Mouse (Mus musculus): ENCODE results near the gene Pigl. TPM values are rescaled to one million over a fixed set of nuclear protein-coding genes. Genes with fewer than 3 reads are reported as not detected.

Gene Pigl
- polyA plus RNA-seq, 1 experiment from 2014 or later = 7.9 TPM

GRCm38 (mm10) chr11:62553633-62554032 lies 95.4 kb downstream of the Pigl start:
- no peak for ATAC-seq
- Histone ChIP-seq H3K9me3 (replicated peaks) (no peaks in the 10 kb centered on the region), H3K27ac (no peak overlapping the region), H3K4me1 (peaks cover 47% of the 10 kb centered on the region), H3K4me3 (peak overlapping the region; percentile 63), H3K27me3 (replicated peaks) (no peaks in the 10 kb centered on the region), H3K4me2 (peak overlapping the region; percentile 76), H3K9ac (peak overlapping the region; percentile 61), H3K36me3 (peaks cover 35% of the 10 kb centered on the region)
- WGBS (ENCODE audit: insufficient replicate concordance) = 77% methylated on average over 5 of the region's 5 CpGs

GRCm38 (mm10) chr11:62554163-62554855 lies 96.0 kb downstream of the Pigl start:
- Histone ChIP-seq H3K4me1 (peaks cover 40% of the 10 kb centered on the region), H3K4me2 (peak overlapping the region; percentile 76), H3K27ac (no peak overlapping the region), H3K27me3 (replicated peaks) (no peaks in the 10 kb centered on the region), H3K9ac (peak overlapping the region; percentile 61; the same call in 1 of the 2 replicates), H3K9me3 (replicated peaks) (no peaks in the 10 kb centered on the region), H3K4me3 (peak overlapping the region; percentile 63), H3K36me3 (peaks cover 35% of the 10 kb centered on the region)
- no peak for ATAC-seq
- 74% methylated on average over 5 of the region's 5 CpGs for WGBS (ENCODE audit: insufficient replicate concordance)

GRCm38 (mm10) chr11:62554934-62555517 lies 96.8 kb downstream of the Pigl start:
- H3K27ac ChIP-seq = 0 out of 2 replicates have a peak overlapping the region, but pooled peaks have one; percentile 38
- peak overlapping the region; percentile 63; the same call in 1 of the 2 replicates for H3K4me3 ChIP-seq
- ATAC-seq = no peak

DNA sequence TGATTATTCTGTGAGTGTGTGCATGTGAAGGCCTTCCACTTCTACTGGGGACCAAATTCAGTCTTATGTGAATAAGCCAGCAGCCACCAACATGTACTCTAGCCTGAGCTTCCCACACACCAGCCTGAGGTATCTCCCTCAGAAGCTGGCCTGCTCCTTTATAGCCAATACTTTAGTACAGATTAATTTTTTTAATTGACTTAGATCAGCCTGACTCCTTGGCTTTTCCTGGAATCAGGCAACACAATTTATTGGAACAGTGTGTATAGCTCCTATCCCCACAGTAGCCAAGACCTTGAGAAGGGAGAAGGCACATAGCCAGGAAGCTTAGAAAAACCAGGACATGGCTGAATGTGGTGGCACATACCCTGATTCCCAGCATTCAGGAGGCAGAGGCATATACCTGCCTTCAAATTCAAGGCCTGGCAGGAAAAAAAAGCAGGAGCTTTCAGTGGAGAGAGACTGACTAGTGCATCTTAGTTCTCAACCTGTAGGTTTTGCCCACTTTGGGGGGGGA lies 97.7 kb downstream of the Pigl start:
- Histone ChIP-seq H3K27me3 (replicated peaks) (no peaks in the 10 kb centered on the region), H3K4me3 (no peak overlapping the region), H3K27ac (no peak overlapping the region), H3K9me3 (replicated peaks) (no peaks in the 10 kb centered on the region), H3K36me3 (peaks cover 35% of the 10 kb centered on the region), H3K9ac (no peak overlapping the region), H3K4me2 (no peak overlapping the region), H3K4me1 (peaks cover 32% of the 10 kb centered on the region)
- ATAC-seq = no peak

More at GRCm38 (mm10) chr11:62554934-62555517, 96.8 kb downstream of the Pigl start:
- Histone ChIP-seq H3K4me2 (peak overlapping the region; percentile 76), H3K36me3 (peaks cover 35% of the 10 kb centered on the region), H3K27me3 (replicated peaks) (no peaks in the 10 kb centered on the region), H3K9ac (no peak overlapping the region), H3K9me3 (replicated peaks) (no peaks in the 10 kb centered on the region), H3K4me1 (peaks cover 33% of the 10 kb centered on the region)

GRCm38 (mm10) chr11:62557205-62557604 lies 98.9 kb downstream of the Pigl start:
- Histone ChIP-seq H3K9me3 (replicated peaks) (no peaks in the 10 kb centered on the region), H3K36me3 (peaks cover 35% of the 10 kb centered on the region), H3K9ac (no peak overlapping the region), H3K27me3 (replicated peaks) (no peaks in the 10 kb centered on the region; the same call in 1 of the 2 replicates), H3K4me3 (no peak overlapping the region), H3K4me2 (no peak overlapping the region), H3K4me1 (peaks cover 32% of the 10 kb centered on the region), H3K27ac (no peak overlapping the region)
- WGBS (ENCODE audit: insufficient replicate concordance) = 59% methylated on average over 5 of the region's 5 CpGs
- no peak for ATAC-seq

DNA sequence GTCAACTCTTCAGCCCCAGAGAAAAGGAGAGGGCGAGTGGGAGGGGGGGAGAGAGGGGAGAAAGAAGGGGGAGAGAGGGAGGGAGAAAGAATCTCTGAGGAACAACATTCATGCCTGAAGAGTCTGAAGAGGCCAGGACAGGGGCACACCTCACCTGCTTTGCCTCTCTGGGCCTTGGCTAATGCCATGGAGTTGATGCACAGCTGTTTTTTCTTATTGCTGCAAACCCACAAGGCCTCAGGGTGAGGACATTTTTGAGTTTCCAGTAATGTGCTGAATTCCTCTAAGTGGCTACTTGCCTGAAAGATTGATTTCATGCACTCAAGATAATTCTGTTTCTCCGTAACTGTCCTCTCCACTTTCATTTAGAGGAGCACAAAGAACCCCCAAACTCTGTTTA lies 99.9 kb downstream of the Pigl start:
- Histone ChIP-seq H3K9ac (no peak overlapping the region), H3K36me3 (peaks cover 29% of the 10 kb centered on the region), H3K4me3 (no peak overlapping the region), H3K4me1 (peaks cover 30% of the 10 kb centered on the region), H3K27ac (no peak overlapping the region), H3K9me3 (replicated peaks) (no peaks in the 10 kb centered on the region), H3K27me3 (replicated peaks) (no peaks in the 10 kb centered on the region; the same call in 1 of the 2 replicates), H3K4me2 (no peak overlapping the region)
- ATAC-seq = no peak
- WGBS (ENCODE audit: insufficient replicate concordance) = 65% methylated on average over 2 of the region's 2 CpGs

DNA sequence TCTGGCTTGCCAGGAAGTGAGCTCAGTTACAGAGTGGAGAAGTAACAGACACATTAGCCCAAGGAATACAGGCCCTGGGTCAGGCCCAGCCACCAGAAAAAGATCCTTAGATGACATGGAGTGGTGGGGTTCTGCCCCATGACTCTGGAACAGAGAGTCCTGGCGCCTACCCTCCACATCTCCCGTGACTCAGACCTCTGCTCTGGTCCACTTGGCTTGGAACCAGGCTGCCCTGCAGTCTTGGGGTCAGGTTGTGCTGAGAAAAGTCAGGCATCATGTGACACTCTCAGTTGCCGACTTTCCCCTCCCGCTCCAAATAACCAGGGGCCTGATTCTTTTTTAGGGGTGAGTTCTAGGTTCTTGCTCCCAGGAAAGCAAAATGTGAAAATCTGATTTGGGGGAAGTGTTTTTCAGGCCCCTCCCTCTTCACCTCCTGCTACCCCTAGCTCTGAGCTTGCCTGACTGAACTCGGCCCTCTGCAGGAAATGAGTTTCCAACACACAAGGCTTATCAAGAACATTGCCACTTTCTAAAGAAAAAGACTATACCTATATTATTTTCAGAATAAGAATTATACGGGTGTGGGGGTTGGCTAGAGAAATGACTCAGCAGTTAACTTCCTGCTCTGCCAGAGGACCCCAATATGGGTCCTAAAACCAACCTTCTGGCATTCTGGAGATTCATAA lies 100.8 kb downstream of the Pigl start:
- H3K36me3 ChIP-seq = peaks cover 19% of the 10 kb centered on the region
- H3K9ac ChIP-seq = no peak overlapping the region
- no peaks in the 10 kb centered on the region; the same call in 1 of the 2 replicates for H3K27me3 ChIP-seq (replicated peaks)
- no peak overlapping the region for H3K27ac ChIP-seq
- no peak overlapping the region for H3K4me3 ChIP-seq
- no peak overlapping the region for H3K4me2 ChIP-seq
- peaks cover 20% of the 10 kb centered on the region for H3K4me1 ChIP-seq
- WGBS (ENCODE audit: insufficient replicate concordance) = 34% methylated on average over 6 of the region's 6 CpGs
- ATAC-seq = no peak
- H3K9me3 ChIP-seq (replicated peaks) = no peaks in the 10 kb centered on the region

GRCm38 (mm10) chr11:62560463-62561016 lies 102.3 kb downstream of the Pigl start:
- 32% methylated on average over 43 of the region's 43 CpGs for WGBS (ENCODE audit: insufficient replicate concordance)
- Histone ChIP-seq H3K9me3 (replicated peaks) (no peaks in the 10 kb centered on the region), H3K27ac (no peak overlapping the region), H3K36me3 (peaks cover 5% of the 10 kb centered on the region; the same call in 1 of the 2 replicates), H3K4me3 (peak overlapping the region; percentile 46), H3K9ac (peak overlapping the region; percentile 47; the same call in 1 of the 2 replicates), H3K27me3 (replicated peaks) (peaks cover 3% of the 10 kb centered on the region; the same call in 1 of the 2 replicates), H3K4me1 (peaks cover 8% of the 10 kb centered on the region), H3K4me2 (peak overlapping the region; percentile 72)
- ATAC-seq = 0 out of 2 replicates have a peak, but pooled peaks have one; percentile 32

DNA sequence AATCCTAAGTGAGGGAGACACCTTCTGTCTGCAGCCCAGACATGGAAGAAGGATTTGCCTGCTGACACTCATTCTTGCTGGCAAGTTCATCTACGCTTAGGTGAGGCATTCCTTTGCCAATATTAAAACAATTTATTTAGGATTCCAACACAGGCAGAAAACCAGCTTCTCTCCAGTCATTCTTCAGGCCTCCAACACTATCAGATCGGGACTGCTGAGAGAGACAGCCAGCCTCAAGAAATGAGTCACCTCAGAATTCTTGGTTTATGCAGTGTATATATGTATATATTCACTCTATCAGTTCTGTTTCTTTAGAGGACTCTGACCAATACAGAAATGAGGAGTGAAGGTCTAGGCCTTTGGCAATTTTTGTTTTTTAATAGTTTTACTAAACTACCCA lies 105.3 kb downstream of the Pigl start:
- no peak for ATAC-seq
- 69% methylated on average over 2 of the region's 2 CpGs for WGBS (ENCODE audit: insufficient replicate concordance)
- no peak overlapping the region for H3K9ac ChIP-seq
- peaks cover 12% of the 10 kb centered on the region for H3K27me3 ChIP-seq (replicated peaks)
- H3K9me3 ChIP-seq (replicated peaks) = no peaks in the 10 kb centered on the region
- H3K4me2 ChIP-seq = no peak overlapping the region
- H3K27ac ChIP-seq = no peak overlapping the region
- no peak overlapping the region for H3K4me3 ChIP-seq
- H3K4me1 ChIP-seq = peaks cover 19% of the 10 kb centered on the region
- no peaks in the 10 kb centered on the region for H3K36me3 ChIP-seq

All from liver, embryonic 12.5 days (tissue).